Mouse (Mus musculus) forebrain, embryonic 16.5 days (tissue): ENCODE data around the gene Serping1. TPM values are rescaled to one million over a fixed set of nuclear protein-coding genes. Genes with fewer than 3 reads are reported as not detected.

Experiments used
- ATAC-seq: fragments of 200-750 bp; cut with Nextera tagmentation; 2 replicates; pipeline ENCODE4 v1.8.0; 2017; ENCODE audit warnings: mild to moderate bottlenecking, moderate library complexity
- H3K27ac ChIP-seq: fragments of 300-500 bp; sonication (generic); 2 replicates; pipeline ENCODE4 v1.5.1; 2014; ENCODE audit warnings: low read length, control low read depth
- H3K27me3 ChIP-seq: fragments of 300-500 bp; sonication (generic); replicated peaks from 2 replicates; pipeline ENCODE4 v1.6.1; 2014; ENCODE audit warnings: low read length; ENCODE audit not compliant: control insufficient read depth, insufficient read depth
- H3K36me3 ChIP-seq: fragments of 300-500 bp; sonication (generic); 2 replicates; pipeline ENCODE4 v1.6.1; 2014; ENCODE audit not compliant: control insufficient read depth, insufficient read depth
- H3K4me1 ChIP-seq: fragments of 300-500 bp; sonication (generic); replicated peaks from 2 replicates; pipeline ENCODE4 v1.6.1; 2014; ENCODE audit warnings: low read length; ENCODE audit not compliant: control insufficient read depth, insufficient read depth
- H3K4me2 ChIP-seq: fragments of 300-500 bp; sonication (generic); 2 replicates; pipeline ENCODE4 v1.6.1; 2014; ENCODE audit warnings: mild to moderate bottlenecking, low read length, control low read depth
- H3K4me3 ChIP-seq: fragments of 300-500 bp; sonication (generic); replicated peaks from 2 replicates; pipeline ENCODE4 v1.5.1; 2014; ENCODE audit warnings: mild to moderate bottlenecking, low read length, control low read depth
- H3K9ac ChIP-seq: fragments of 300-500 bp; sonication (generic); replicated peaks from 2 replicates; pipeline ENCODE4 v1.6.1; 2014; ENCODE audit warnings: low read depth, low read length, control low read depth
- H3K9me3 ChIP-seq: fragments of 300-500 bp; sonication (generic); 2 replicates; pipeline ENCODE4 v1.6.1; 2016; ENCODE audit warnings: low read length; ENCODE audit not compliant: control insufficient read depth
- WGBS: fragments of 180-500 bp; shearing (Covaris S2); extraction: QIAGEN DNeasy Blood & Tissue Kit; methylation state at CpG from one replicate; pipeline ENCODE4 v1.1.7; 2014; 5-methylcytosine and 5-hydroxymethylcytosine counted together
- polyA plus RNA-seq: library from polyadenylated mRNA; unstranded; fragments of >200 nt; fragmentation: Nextera tagmentation; extraction: Ambion mirVana; gene quantifications from 2 replicates; pipeline ENCODE4 v1.2.1, GENCODE M21; 2015

Gene Serping1
- polyA plus RNA-seq, 1 experiment from 2014 or later: 25.0 TPM

- no peak overlapping the region for H3K27ac ChIP-seq
- H3K9ac ChIP-seq: no peak overlapping the region
- H3K4me3 ChIP-seq: no peak overlapping the region
- H3K36me3 ChIP-seq: no peaks in the 10 kb centered on the region
- H3K9me3 ChIP-seq: no peaks in the 10 kb centered on the region
- H3K27me3 ChIP-seq: no peaks in the 10 kb centered on the region
- no peak overlapping the region for H3K4me2 ChIP-seq
- H3K4me1 ChIP-seq: peaks cover 8% of the 10 kb centered on the region
- WGBS: 94% methylated on average over 4 of the region's 4 CpGs
- ATAC-seq: no peak
Measured at GRCm38 (mm10) chr2:84772454-84772853, 2.8 kb downstream of the Serping1 start.

- H3K9me3 ChIP-seq: no peaks in the 10 kb centered on the region
- H3K4me1 ChIP-seq: peaks cover 8% of the 10 kb centered on the region
- no peak for ATAC-seq
- H3K27me3 ChIP-seq: no peaks in the 10 kb centered on the region
- WGBS: 87% methylated on average over 6 of the region's 6 CpGs
- no peak overlapping the region for H3K4me2 ChIP-seq
- no peaks in the 10 kb centered on the region for H3K36me3 ChIP-seq
- no peak overlapping the region for H3K9ac ChIP-seq
- H3K27ac ChIP-seq: no peak overlapping the region
- H3K4me3 ChIP-seq: no peak overlapping the region
Measured at GRCm38 (mm10) chr2:84770501-84770900, 4.7 kb downstream of the Serping1 start.

GRCm38 (mm10) chr2:84762818-84763217 lies 12.4 kb downstream of the Serping1 start:
- no peak overlapping the region for H3K27ac ChIP-seq
- H3K9ac ChIP-seq: no peak overlapping the region
- no peak overlapping the region for H3K4me2 ChIP-seq
- H3K9me3 ChIP-seq: no peaks in the 10 kb centered on the region
- ATAC-seq: no peak
- H3K36me3 ChIP-seq: no peaks in the 10 kb centered on the region
- WGBS: 64% methylated on average over 1 of the region's 1 CpGs
- no peaks in the 10 kb centered on the region for H3K4me1 ChIP-seq
- H3K4me3 ChIP-seq: no peak overlapping the region
- no peaks in the 10 kb centered on the region for H3K27me3 ChIP-seq

DNA sequence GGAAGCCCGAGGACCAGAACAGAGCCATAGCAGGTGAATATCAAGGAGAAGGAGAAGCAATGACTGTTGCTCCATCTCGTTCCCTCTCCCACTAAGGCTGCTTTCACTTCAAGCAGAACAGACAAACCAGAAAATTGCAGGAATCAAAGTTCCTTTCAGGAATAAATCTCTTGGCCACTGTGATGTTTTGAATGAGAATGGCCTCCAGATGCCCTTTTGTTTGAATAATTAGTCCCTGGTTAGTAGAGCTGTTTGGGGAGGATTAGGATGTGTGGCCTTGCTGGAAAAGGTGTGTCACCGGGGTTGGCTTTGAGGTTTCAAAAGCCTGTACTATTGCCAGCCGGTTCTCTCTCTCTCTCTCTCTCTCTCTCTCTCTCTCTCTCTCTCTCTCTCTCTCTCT lies 12.9 kb downstream of the Serping1 start:
- Histone ChIP-seq H3K4me3 (no peak overlapping the region), H3K27ac (no peak overlapping the region), H3K36me3 (no peaks in the 10 kb centered on the region), H3K9me3 (no peaks in the 10 kb centered on the region), H3K27me3 (no peaks in the 10 kb centered on the region), H3K9ac (no peak overlapping the region), H3K4me2 (no peak overlapping the region), H3K4me1 (no peaks in the 10 kb centered on the region)
- ATAC-seq: no peak
- WGBS: 27% methylated on average over 4 of the region's 4 CpGs

- Histone ChIP-seq H3K9ac (no peak overlapping the region), H3K36me3 (no peaks in the 10 kb centered on the region), H3K4me1 (no peaks in the 10 kb centered on the region), H3K9me3 (no peaks in the 10 kb centered on the region), H3K4me3 (no peak overlapping the region), H3K4me2 (no peak overlapping the region), H3K27ac (no peak overlapping the region), H3K27me3 (no peaks in the 10 kb centered on the region)
- 84% methylated on average over 1 of the region's 1 CpGs for WGBS
- ATAC-seq: no peak
Measured at GRCm38 (mm10) chr2:84761840-84762239, 13.4 kb downstream of the Serping1 start.

DNA sequence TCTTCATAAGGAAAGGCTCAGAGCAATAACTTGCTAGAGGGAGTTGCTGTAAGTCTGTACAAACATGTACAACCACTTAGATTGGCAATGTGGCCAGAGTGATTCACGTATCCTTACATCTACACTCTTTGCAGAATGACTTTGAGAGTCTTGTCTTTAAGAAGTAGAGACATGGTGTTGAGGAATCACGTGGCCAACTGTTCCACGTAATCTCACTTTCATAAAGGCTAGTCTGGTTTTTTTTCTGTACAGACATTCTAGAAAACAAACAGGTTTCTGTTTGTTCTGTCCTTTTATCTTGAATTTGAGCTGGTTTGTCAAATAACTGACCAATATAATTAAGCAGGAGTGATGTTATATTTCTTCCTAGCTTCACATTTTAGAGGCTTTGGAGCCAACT lies 13.9 kb downstream of the Serping1 start:
- Histone ChIP-seq H3K9me3 (no peaks in the 10 kb centered on the region), H3K27ac (no peak overlapping the region), H3K4me2 (no peak overlapping the region), H3K4me3 (no peak overlapping the region), H3K36me3 (no peaks in the 10 kb centered on the region), H3K4me1 (no peaks in the 10 kb centered on the region), H3K9ac (no peak overlapping the region), H3K27me3 (no peaks in the 10 kb centered on the region)
- ATAC-seq: no peak
- 89% methylated on average over 3 of the region's 3 CpGs for WGBS

DNA sequence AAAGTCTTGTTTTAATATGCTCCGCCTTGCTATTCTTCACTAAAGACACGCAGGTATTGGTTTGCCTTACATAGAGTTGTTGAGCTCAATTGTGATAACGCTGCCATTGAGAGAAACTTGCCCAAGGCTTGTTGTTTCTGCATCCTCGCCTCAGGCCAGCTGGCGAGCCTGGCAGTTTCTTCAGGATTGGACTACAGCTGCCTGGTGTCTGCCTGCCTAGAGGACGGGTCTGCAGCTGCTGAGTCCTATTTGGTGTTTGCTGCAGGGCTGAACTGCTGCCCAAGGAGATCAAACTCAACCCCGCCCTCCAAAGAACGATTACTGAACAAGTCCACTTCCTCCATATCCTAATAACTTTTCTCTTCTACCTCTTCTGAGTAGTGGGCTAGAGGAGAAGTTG lies 14.5 kb downstream of the Serping1 start:
- ATAC-seq: no peak
- WGBS: 76% methylated on average over 8 of the region's 8 CpGs

GRCm38 (mm10) chr2:84758542-84759127 lies 16.6 kb downstream of the Serping1 start:
- WGBS: 2% methylated on average over 2 of the region's 2 CpGs
- H3K9me3 ChIP-seq: no peaks in the 10 kb centered on the region

More for the DNA sequence above, 14.5 kb downstream of the Serping1 start:
- no peaks in the 10 kb centered on the region for H3K27me3 ChIP-seq
- no peaks in the 10 kb centered on the region for H3K36me3 ChIP-seq
- H3K4me2 ChIP-seq: no peak overlapping the region
- H3K4me1 ChIP-seq: no peaks in the 10 kb centered on the region
- no peak overlapping the region for H3K9ac ChIP-seq
- H3K9me3 ChIP-seq: no peaks in the 10 kb centered on the region
- H3K4me3 ChIP-seq: no peak overlapping the region
- H3K27ac ChIP-seq: no peak overlapping the region

DNA sequence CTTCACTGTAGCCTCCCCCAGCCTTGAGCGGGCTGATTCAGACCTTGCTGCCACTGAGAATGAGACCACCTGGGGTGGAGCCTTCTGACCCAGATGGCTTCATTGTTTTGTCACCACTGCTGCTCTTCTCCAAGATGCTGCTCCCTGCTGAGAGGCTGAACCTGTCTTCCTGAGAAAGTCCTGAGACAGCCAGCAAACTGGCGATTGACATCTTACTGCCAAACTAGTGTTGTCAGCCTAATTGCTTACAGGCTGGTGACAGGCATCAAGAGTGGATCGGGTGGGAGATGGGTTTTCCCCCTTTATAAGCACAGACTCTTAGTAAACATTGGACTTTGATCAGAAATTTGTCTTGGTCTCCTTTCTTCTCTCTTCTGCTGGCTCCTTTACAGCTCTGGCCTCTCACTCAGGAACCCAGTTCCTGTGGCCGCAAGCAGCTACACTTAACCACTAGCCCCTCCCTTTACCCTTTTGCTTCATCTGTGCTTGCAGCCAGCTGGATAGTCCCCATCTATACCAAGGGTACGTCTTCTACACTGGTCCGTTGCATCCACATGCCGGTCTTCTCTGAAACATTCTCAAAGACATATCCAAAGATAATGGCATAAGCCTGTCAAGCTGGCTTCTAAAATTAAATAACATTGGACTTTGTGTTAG lies 18.1 kb downstream of the Serping1 start:
- Histone ChIP-seq H3K9me3 (no peaks in the 10 kb centered on the region), H3K4me3 (no peak overlapping the region), H3K4me1 (no peaks in the 10 kb centered on the region), H3K4me2 (no peak overlapping the region), H3K9ac (no peak overlapping the region), H3K27me3 (no peaks in the 10 kb centered on the region), H3K27ac (no peak overlapping the region), H3K36me3 (no peaks in the 10 kb centered on the region)
- WGBS: 59% methylated on average over 7 of the region's 7 CpGs
- no peak for ATAC-seq

More at GRCm38 (mm10) chr2:84758542-84759127, 16.6 kb downstream of the Serping1 start:
- ATAC-seq: peak; percentile 57
- H3K36me3 ChIP-seq: no peaks in the 10 kb centered on the region
- H3K4me2 ChIP-seq: no peak overlapping the region
- H3K4me1 ChIP-seq: no peaks in the 10 kb centered on the region
- H3K27ac ChIP-seq: no peak overlapping the region
- H3K27me3 ChIP-seq: no peaks in the 10 kb centered on the region
- no peak overlapping the region for H3K9ac ChIP-seq
- no peak overlapping the region for H3K4me3 ChIP-seq
